In genomic region chr2:92164291-92164690, GRCm38 (mm10) we compare ENCODE assay signal across 17 mouse cellular contexts.
DNase-seq lines count a peak whose midpoint lies in the region; TF ChIP-seq lines count a peak whose summit lies in the region.
"Had no signal": no experiment of that assay in that cellular context is flagged by ENCODE, and none has a peak within 500 bp of the region (broad histone marks: within the 10 kb centered on the region; RNA-seq: fewer than 3 reads in every experiment).

No protein-coding gene starts in this region.

- no peak overlapping the region for H3K4me3 ChIP-seq in cerebellum, adult 2 months (replicated peaks; ENCODE audit: insufficient read depth, low read depth, low read length)
- H3K4me3 ChIP-seq: embryonic facial prominence, embryonic 13.5 days; forebrain, embryonic 13.5 days; gastrocnemius, adult 2 months; hindbrain, embryonic 12.5 days had no signal

- no peaks in the 10 kb centered on the region for H3K27me3 ChIP-seq in cerebellum, adult 2 months (ENCODE audit: control insufficient read depth, insufficient read depth, low read length)
- H3K27me3 ChIP-seq: embryonic facial prominence, embryonic 13.5 days; forebrain, embryonic 13.5 days; hindbrain, embryonic 12.5 days; Patski had no signal

- DNase-seq in cerebellum, postnatal 10 days = peak; percentile 29 to 44
- no peak for DNase-seq in cerebellum, adult 2 months
- peak; percentile 12 for DNase-seq in ovary, adult 18-20 months (ENCODE audit: low spot score)
- DNase-seq in ovary, postnatal 10 days (ENCODE audit: low spot score) = no peak
- peak; percentile 34 for DNase-seq in adrenal gland, postnatal 25 days
- DNase-seq in Muller cell, postnatal 12 days (ENCODE audit: inconsistent ontology term) = no peak
- DNase-seq: cerebellum, adult 18-20 months; forebrain, postnatal 0 days; gastrocnemius, adult 2 months; gastrocnemius, postnatal 25 days; heart, postnatal 10 days; heart, postnatal 4 days; kidney, adult 8-10 months had no signal

- no peak overlapping the region for H3K27ac ChIP-seq in cerebellum, adult 2 months (ENCODE audit: insufficient read depth, low read length)
- H3K27ac ChIP-seq: embryonic facial prominence, embryonic 13.5 days; forebrain, embryonic 13.5 days; gastrocnemius, adult 2 months; hindbrain, embryonic 12.5 days had no signal

- no peak for TF ChIP-seq CTCF in cerebellum, adult 2 months (IDR thresholded peaks at IDR 0.05; ENCODE audit: borderline replicate concordance, insufficient read depth, low read depth, low read length)

- no peaks in the 10 kb centered on the region for H3K4me1 ChIP-seq in cerebellum, adult 2 months (ENCODE audit: control insufficient read depth, insufficient read depth, low read length)
- H3K4me1 ChIP-seq: forebrain, embryonic 13.5 days; hindbrain, embryonic 12.5 days had no signal

- no peak for TF ChIP-seq POLR2A in cerebellum, adult 2 months (IDR thresholded peaks at IDR 0.05; ENCODE audit: borderline replicate concordance, insufficient read depth, low read length)

- 40% methylated on average over 10 of the region's 10 CpGs for WGBS in cerebellum, adult 2 months

Comparison
In these comparisons a context has a peak if more than half of its experiments do, and no peak if none do; other contexts are left out.
1. DNase-seq: peak in cerebellum, postnatal 10 days (2 of 2), ovary, adult 18-20 months (single experiment) and adrenal gland, postnatal 25 days (single experiment); none in cerebellum, adult 2 months (0 of 2), ovary, postnatal 10 days (single experiment) and Muller cell, postnatal 12 days (single experiment).